Mouse (Mus musculus) left cerebral cortex, postnatal 36 days (tissue): ENCODE data around the gene Aip. TPM values are rescaled to one million over a fixed set of nuclear protein-coding genes. Genes with fewer than 3 reads are reported as not detected.
"Not testable (repeated sequence)": the region's sequence is repeated elsewhere in the genome, so short reads cannot be mapped to it uniquely, and the experiment has no call there.

Experiments used
- DNase-seq, 2 experiments: peaks; one replicate each; pipeline ENCODE4 v3.0.0; 2021 to 2022; ENCODE audit warnings: low spot score in 2 of 2, mixed read lengths in 1 of 2
- intact Hi-C: fragments of 180-260 bp; cut with DNase I; formaldehyde crosslinking; loops from one replicate; pipeline ENCODE4 v1.15.1; 2025
- total RNA-seq, 2 experiments: library from RNA; stranded (reverse); gene quantifications; 2 replicates each; pipeline ENCODE4 v1.2.3; 2021

The Aip gene
- total RNA-seq, 2 experiments from 2014 or later = 106 to 133 TPM

GRCm38 (mm10) chr19:4082219-4082965 lies 43.3 kb downstream of the Aip start:
- intact Hi-C loops = no loop called here
- no peak for DNase-seq

DNA sequence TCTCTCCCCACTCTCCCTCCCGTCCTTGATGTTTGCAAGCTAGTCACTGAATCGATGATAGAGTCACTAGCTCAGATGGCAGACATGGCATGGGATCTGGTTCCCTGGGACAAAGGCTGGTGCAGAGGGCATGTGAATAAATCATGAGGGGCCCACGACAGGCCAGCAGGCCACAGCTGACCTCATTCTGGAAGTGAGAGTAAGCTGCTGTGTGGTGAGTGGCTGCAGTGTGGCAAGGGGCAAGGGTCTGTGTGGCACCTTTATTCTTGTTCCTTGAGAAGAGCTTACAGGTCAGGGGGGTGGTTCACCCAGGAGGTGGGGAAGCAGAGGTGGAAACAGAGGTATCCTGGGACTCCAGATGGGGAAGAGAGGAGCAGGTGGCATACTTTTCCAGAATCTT lies 44.3 kb downstream of the Aip start, which contains the start of gene Cabp2:
Gene Cabp2, plus strand, starts transcription at position 185 of the 400 bp plus-strand sequence.
- intact Hi-C loops = no loop called here
- no peak for DNase-seq

GRCm38 (mm10) chr19:4080511-4081009 lies 45.1 kb downstream of the Aip start:
- intact Hi-C loops = no loop called here
- DNase-seq = no peak

DNA sequence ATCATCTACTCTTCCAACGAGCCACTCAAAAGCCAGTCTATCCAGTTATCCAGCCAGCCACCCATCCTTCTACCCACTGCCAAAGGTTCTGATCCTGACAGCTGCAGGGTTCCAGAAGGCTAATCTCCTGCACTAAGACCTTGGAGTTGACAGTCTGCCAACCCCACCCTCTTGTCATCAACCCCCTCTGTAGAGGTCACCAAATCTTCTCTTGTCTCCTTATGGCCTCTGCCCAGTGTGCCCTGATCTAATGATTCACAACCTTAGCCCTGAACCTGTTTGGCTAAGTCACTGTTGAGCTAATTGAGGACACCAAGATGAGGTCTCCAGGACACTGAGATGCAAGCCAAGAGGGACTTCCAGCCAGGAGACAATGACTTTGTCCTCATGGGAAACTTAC lies 46.1 kb downstream of the Aip start:
- intact Hi-C loops = no loop called here

DNA sequence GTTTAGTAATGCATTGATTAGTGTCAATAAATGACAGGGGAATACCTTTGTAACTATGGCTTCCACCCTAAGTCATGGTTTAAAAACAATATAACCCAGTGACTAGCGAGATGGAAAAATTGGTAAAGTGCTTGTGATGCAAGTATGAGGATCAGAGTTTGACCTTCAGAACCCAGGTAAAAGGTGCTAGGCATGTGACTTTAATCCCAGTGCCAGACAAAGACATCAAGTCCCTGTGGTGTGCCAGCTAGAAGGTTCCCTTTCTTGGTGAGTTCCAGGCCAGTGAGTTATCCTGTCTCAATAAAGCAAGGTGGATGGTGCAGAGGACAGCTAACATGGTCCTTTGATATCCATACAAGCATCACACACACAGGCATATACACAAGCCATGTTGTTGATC lies 50.1 kb downstream of the Aip start:
- DNase-seq = no peak
- intact Hi-C loops = no loop called here

More for the DNA sequence above, 46.1 kb downstream of the Aip start:
- no peak for DNase-seq

GRCm38 (mm10) chr19:4072706-4073424 lies 52.8 kb downstream of the Aip start:
- DNase-seq = no peak
- intact Hi-C loops = no loop called here

- DNase-seq = no peak
- intact Hi-C loops = no loop called here
Measured at GRCm38 (mm10) chr19:4071406-4071805, 54.3 kb downstream of the Aip start.

DNA sequence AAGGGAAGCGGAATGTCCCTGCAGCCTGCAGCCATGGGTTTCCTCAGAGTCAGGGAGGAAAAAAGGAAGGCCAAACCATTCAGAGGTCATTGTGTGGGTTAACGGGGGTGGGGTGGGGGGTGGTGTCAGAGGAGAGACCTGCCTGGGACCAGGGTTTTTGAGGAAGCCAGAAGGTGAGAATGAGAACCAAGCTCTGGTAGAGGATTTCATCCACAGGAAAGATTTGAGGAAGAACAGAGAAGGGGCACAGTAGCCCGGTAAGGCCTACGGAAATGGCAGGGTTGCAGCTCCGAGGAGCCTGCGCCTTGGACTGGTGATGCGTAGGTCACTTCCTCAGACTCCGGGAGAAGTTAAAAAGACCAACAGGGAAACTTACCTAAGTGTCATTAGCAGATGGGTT lies 54.9 kb downstream of the Aip start:
- intact Hi-C loops = no loop called here

DNA sequence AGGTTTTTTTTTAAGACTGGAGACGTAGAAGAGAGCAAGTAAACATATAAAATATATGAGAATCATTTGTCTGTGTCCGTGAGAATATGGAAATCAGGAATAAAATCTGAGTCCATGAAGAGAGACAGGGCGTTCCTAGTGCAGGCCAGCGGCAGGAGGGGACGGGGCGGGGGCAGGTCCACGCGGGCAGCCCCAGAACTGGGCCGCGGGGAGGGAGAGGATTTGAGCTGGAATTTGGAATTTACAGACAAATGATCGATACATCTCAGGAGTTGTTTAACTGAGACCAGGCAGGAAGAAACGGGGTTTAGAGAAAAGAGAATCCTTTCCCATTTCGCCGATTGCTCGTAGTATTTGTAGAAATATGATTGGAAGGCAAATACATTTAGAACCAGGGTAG lies 55.3 kb downstream of the Aip start:
- no peak for DNase-seq
- intact Hi-C loops = no loop called here

More for the DNA sequence above, 54.9 kb downstream of the Aip start:
- no peak for DNase-seq

GRCm38 (mm10) chr19:4068717-4069410 lies 56.8 kb downstream of the Aip start:
- DNase-seq = no peak
- intact Hi-C loops = no loop called here

- DNase-seq, intact Hi-C loops: not testable (repeated sequence)
Measured at GRCm38 (mm10) chr19:4068242-4068641, 57.4 kb downstream of the Aip start.

- intact Hi-C loops = no loop called here
- DNase-seq = no peak
Measured at GRCm38 (mm10) chr19:4066877-4067276, 58.8 kb downstream of the Aip start.

DNA sequence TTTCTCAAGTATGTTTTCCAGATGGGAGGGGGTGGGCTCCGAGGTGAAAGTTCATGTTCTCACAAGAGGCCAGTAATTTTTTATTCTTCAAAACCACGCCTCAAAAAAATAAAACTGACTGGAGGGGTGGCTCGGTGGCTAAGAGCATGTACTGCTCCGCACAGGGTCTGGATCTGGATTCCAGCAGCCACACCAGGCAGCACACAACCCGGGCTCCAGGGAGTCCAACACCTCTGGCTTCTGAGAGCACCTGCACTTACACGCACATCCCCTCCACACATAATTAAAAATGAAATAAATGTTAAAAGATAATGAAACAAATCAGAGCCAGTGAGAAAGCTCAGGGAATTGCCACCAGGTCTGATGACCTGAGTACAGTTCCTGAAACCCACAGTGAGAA lies 59.4 kb downstream of the Aip start:
- DNase-seq = no peak
- intact Hi-C loops = no loop called here

- DNase-seq, intact Hi-C loops: not testable (repeated sequence)
Measured at GRCm38 (mm10) chr19:4064501-4064900, 61.2 kb downstream of the Aip start.

Other genes starting within 250 kb of the Aip start
- 10 to 100 TPM; 15.7 to 19.6 TPM for gene Tcirg1, start 218.7 kb downstream of the Aip start, total RNA-seq
- gene Ndufs8, start 213.1 kb downstream of the Aip start, total RNA-seq = 100 to 1,000 TPM; 137 to 152 TPM
- gene Aldh3b1, start 196.1 kb downstream of the Aip start, total RNA-seq = 1 to 10 TPM; 2.6 to 3.8 TPM
- 10 to 100 TPM; 16.2 to 16.5 TPM for gene Unc93b1, start 190.7 kb downstream of the Aip start, total RNA-seq
- gene Aldh3b3, start 167.2 kb downstream of the Aip start, total RNA-seq = under 1 TPM in 1 of 2 experiments, not detected in 1; 0.27 TPM
- 1 to 10 TPM; 1.0 to 1.4 TPM for gene Aldh3b2, start 153.5 kb downstream of the Aip start, total RNA-seq
- gene Acy3, start 139.3 kb downstream of the Aip start, total RNA-seq = 1 to 10 TPM; 2.0 to 2.7 TPM
- not detected for gene Tbx10, start 133.1 kb downstream of the Aip start, total RNA-seq
- gene Nudt8, start 125.3 kb downstream of the Aip start, total RNA-seq = 10 to 100 TPM in 1 of 2 experiments, 1 to 10 TPM in 1; 8.8 to 13.3 TPM
- gene Gm49405, start 125.2 kb downstream of the Aip start, total RNA-seq = 1 to 10 TPM; 1.2 to 1.8 TPM
- gene Doc2g, start 122.5 kb downstream of the Aip start, total RNA-seq = 1 to 10 TPM; 2.7 to 6.8 TPM
- 100 to 1,000 TPM; 226 to 259 TPM for gene Ndufv1, start 113.1 kb downstream of the Aip start, total RNA-seq
- 100 to 1,000 TPM; 301 to 332 TPM for gene Gstp1, start 87.9 kb downstream of the Aip start, total RNA-seq
- gene Gstp2, start 79.8 kb downstream of the Aip start, total RNA-seq = 10 to 100 TPM; 33.9 to 45.2 TPM
- not detected for gene Gstp3, start 66.3 kb downstream of the Aip start, total RNA-seq
- gene Cabp2, start 44.3 kb downstream of the Aip start, total RNA-seq = not detected
- 10 to 100 TPM; 28.8 to 34.1 TPM for gene Cdk2ap2, start 28.7 kb downstream of the Aip start, total RNA-seq
- gene Pitpnm1, start 25.9 kb downstream of the Aip start, total RNA-seq = 100 to 1,000 TPM; 202 to 203 TPM
- gene Gpr152, start 13.9 kb upstream of the Aip start, total RNA-seq = not detected
- not detected for gene Cabp4, start 18.2 kb upstream of the Aip start, total RNA-seq
- gene Coro1b, start 22.8 kb upstream of the Aip start, total RNA-seq = 10 to 100 TPM; 75.7 to 81.1 TPM
- 1 to 10 TPM; 1.3 to 1.8 TPM for gene Ptprcap, start 27.7 kb upstream of the Aip start, total RNA-seq
- 10 to 100 TPM; 27.8 to 43.1 TPM for gene Rps6kb2, start 37.5 kb upstream of the Aip start, total RNA-seq
- 1 to 10 TPM; 5.5 to 7.8 TPM for gene Carns1, start 49.6 kb upstream of the Aip start, total RNA-seq
- gene Tbc1d10c, start 65.4 kb upstream of the Aip start, total RNA-seq = 1 to 10 TPM; 1.5 to 1.9 TPM
- 100 to 1,000 TPM; 292 to 320 TPM for gene Ppp1ca, start 66.2 kb upstream of the Aip start, total RNA-seq
- gene Rad9a, start 75.8 kb upstream of the Aip start, total RNA-seq = 10 to 100 TPM in 1 of 2 experiments, 1 to 10 TPM in 1; 6.1 to 10.8 TPM
- 1 to 10 TPM in 1 of 2 experiments, under 1 TPM in 1; 0.84 to 1.2 TPM for gene Clcf1, start 88.4 kb upstream of the Aip start, total RNA-seq
- not detected for gene AC109138.7, start 88.5 kb upstream of the Aip start, total RNA-seq
- gene Pold4, start 106.0 kb upstream of the Aip start, total RNA-seq = 10 to 100 TPM; 15.9 to 17.8 TPM
- gene Ssh3, start 143.3 kb upstream of the Aip start, total RNA-seq = 10 to 100 TPM; 41.1 to 65.6 TPM
- gene Ankrd13d, start 157.3 kb upstream of the Aip start, total RNA-seq = 10 to 100 TPM; 69.7 to 72.3 TPM
- gene Grk2, start 180.4 kb upstream of the Aip start, total RNA-seq = 100 to 1,000 TPM; 223 to 239 TPM